Mouse (Mus musculus) neural tube, embryonic 14.5 days (tissue): ENCODE measurements around the gene Krt33a. TPM values are rescaled to one million over a fixed set of nuclear protein-coding genes. Genes with fewer than 3 reads are reported as not detected.

Experiments used
- ATAC-seq: fragments of 200-750 bp; cut with Nextera tagmentation; 2 replicates; pipeline ENCODE4 v1.8.0; 2017; ENCODE audit warnings: low read depth, mild to moderate bottlenecking, moderate TSS enrichment, moderate library complexity
- H3K27ac ChIP-seq: fragments of 300-500 bp; sonication (generic); 2 replicates; pipeline ENCODE4 v1.5.1; 2014; ENCODE audit warnings: low read depth, mild to moderate bottlenecking, control low read depth, low read length, moderate library complexity, mixed read lengths
- H3K27me3 ChIP-seq: fragments of 300-500 bp; sonication (generic); 2 replicates; pipeline ENCODE4 v1.6.1; 2014; ENCODE audit warnings: low read length; ENCODE audit not compliant: control insufficient read depth, insufficient read depth
- H3K36me3 ChIP-seq: fragments of 300-500 bp; sonication (generic); 2 replicates; pipeline ENCODE4 v1.6.1; 2014; ENCODE audit warnings: low read length, mixed read lengths; ENCODE audit not compliant: control insufficient read depth, insufficient read depth
- H3K4me1 ChIP-seq: fragments of 300-500 bp; sonication (generic); 2 replicates; pipeline ENCODE4 v1.6.1; 2014; ENCODE audit warnings: low read length; ENCODE audit not compliant: control insufficient read depth, insufficient read depth
- H3K4me2 ChIP-seq: fragments of 300-500 bp; sonication (generic); 2 replicates; pipeline ENCODE4 v1.6.1; 2014; ENCODE audit warnings: mild to moderate bottlenecking, low read depth, low read length, control low read depth
- H3K4me3 ChIP-seq: fragments of 300-500 bp; sonication (generic); 2 replicates; pipeline ENCODE4 v1.5.1; 2014; ENCODE audit warnings: low read depth, low read length, control low read depth, mixed read lengths
- H3K9ac ChIP-seq: fragments of 300-500 bp; sonication (generic); replicated peaks from 2 replicates; pipeline ENCODE4 v1.6.1; 2014; ENCODE audit warnings: low read depth, mild to moderate bottlenecking, control low read depth, low read length, mixed read lengths
- H3K9me3 ChIP-seq: fragments of 300-500 bp; sonication (generic); 2 replicates; pipeline ENCODE4 v1.6.1; 2016; ENCODE audit warnings: low read length; ENCODE audit not compliant: control insufficient read depth
- whole genome bisulfite sequencing: fragments of 180-500 bp; shearing (Covaris S2); extraction: QIAGEN DNeasy Blood & Tissue Kit; methylation state at CpG from one replicate; pipeline ENCODE4 v1.1.7; 2014; 5-methylcytosine and 5-hydroxymethylcytosine counted together
- polyA plus RNA-seq: library from polyadenylated mRNA; unstranded; fragments of >200 nt; fragmentation: Nextera tagmentation; extraction: Ambion mirVana; gene quantifications from 2 replicates; pipeline ENCODE4 v1.2.1, GENCODE M21; 2014

Krt33a gene
- polyA plus RNA-seq, 1 experiment from 2014 or later, result not detected

GRCm38 (mm10) chr11:99993620-99994383 is 22.2 kb downstream of the Krt33a start, which contains the start of gene Krtap17-1:
Krtap17-1 (minus strand) TSS chr11:99993994.
- H3K27me3 ChIP-seq, result no peaks in the 10 kb centered on the region
- H3K36me3 ChIP-seq, result no peaks in the 10 kb centered on the region
- peak within 1 kb of the TSS; percentile 34; the same call in 1 of the 2 replicates for H3K9ac ChIP-seq
- no peak within 1 kb of the TSS for H3K4me3 ChIP-seq
- no peaks in the 10 kb centered on the region for H3K9me3 ChIP-seq
- H3K4me1 ChIP-seq, result no peaks in the 10 kb centered on the region
- no peak for ATAC-seq
- H3K27ac ChIP-seq, result no peak within 1 kb of the TSS
- H3K4me2 ChIP-seq, result peak within 1 kb of the TSS; percentile 34
- WGBS, result 23% methylated on average over 26 of the region's 26 CpGs

GRCm38 (mm10) chr11:99990571-99990970 is 25.4 kb downstream of the Krt33a start:
- Histone ChIP-seq H3K36me3 (no peaks in the 10 kb centered on the region), H3K9me3 (no peaks in the 10 kb centered on the region), H3K4me2 (no peak overlapping the region), H3K9ac (no peak overlapping the region), H3K4me1 (no peaks in the 10 kb centered on the region), H3K4me3 (no peak overlapping the region), H3K27ac (no peak overlapping the region), H3K27me3 (no peaks in the 10 kb centered on the region)
- ATAC-seq, result no peak
- WGBS, result 79% methylated on average over 3 of the region's 3 CpGs

- no peaks in the 10 kb centered on the region for H3K36me3 ChIP-seq
- H3K4me2 ChIP-seq, result no peak overlapping the region
- H3K27me3 ChIP-seq, result no peaks in the 10 kb centered on the region
- WGBS, result 83% methylated on average over 6 of the region's 6 CpGs
- no peak for ATAC-seq
- no peaks in the 10 kb centered on the region for H3K4me1 ChIP-seq
- no peak overlapping the region for H3K9ac ChIP-seq
- H3K27ac ChIP-seq, result no peak overlapping the region
- H3K9me3 ChIP-seq, result no peaks in the 10 kb centered on the region
- H3K4me3 ChIP-seq, result no peak overlapping the region
Observed at GRCm38 (mm10) chr11:99989881-99990405, 26.1 kb downstream of the Krt33a start.

GRCm38 (mm10) chr11:99988530-99988929 is 27.5 kb downstream of the Krt33a start:
- 87% methylated on average over 3 of the region's 3 CpGs for WGBS
- H3K9ac ChIP-seq, result no peak overlapping the region
- ATAC-seq, result no peak
- H3K4me2 ChIP-seq, result no peak overlapping the region
- H3K4me3 ChIP-seq, result no peak overlapping the region
- H3K36me3 ChIP-seq, result no peaks in the 10 kb centered on the region
- H3K9me3 ChIP-seq, result no peaks in the 10 kb centered on the region
- no peak overlapping the region for H3K27ac ChIP-seq
- no peaks in the 10 kb centered on the region for H3K4me1 ChIP-seq
- no peaks in the 10 kb centered on the region for H3K27me3 ChIP-seq

GRCm38 (mm10) chr11:99986180-99986647 is 29.8 kb downstream of the Krt33a start, which contains the start of gene Krtap16-1:
Krtap16-1 (minus strand) TSS chr11:99986597.
- Histone ChIP-seq H3K27ac (peak within 1 kb of the TSS; percentile 48), H3K9ac (no peak within 1 kb of the TSS), H3K4me2 (no peak within 1 kb of the TSS), H3K4me3 (no peak within 1 kb of the TSS), H3K36me3 (no peaks in the 10 kb centered on the region), H3K27me3 (no peaks in the 10 kb centered on the region), H3K4me1 (no peaks in the 10 kb centered on the region), H3K9me3 (no peaks in the 10 kb centered on the region)
- 76% methylated on average over 8 of the region's 8 CpGs for WGBS
- ATAC-seq, result peak; percentile 9; the same call in 1 of the 2 replicates

GRCm38 (mm10) chr11:99985291-99986092 is 30.5 kb downstream of the Krt33a start:
- Histone ChIP-seq H3K9ac (no peak overlapping the region), H3K9me3 (no peaks in the 10 kb centered on the region), H3K4me1 (no peaks in the 10 kb centered on the region), H3K36me3 (no peaks in the 10 kb centered on the region), H3K4me2 (no peak overlapping the region), H3K27me3 (no peaks in the 10 kb centered on the region), H3K27ac (peak overlapping the region; percentile 48), H3K4me3 (no peak overlapping the region)
- ATAC-seq, result peak; percentile 93
- WGBS, result 73% methylated on average over 20 of the region's 20 CpGs

- no peak overlapping the region for H3K4me3 ChIP-seq
- WGBS, result 93% methylated on average over 1 of the region's 1 CpGs
- H3K27me3 ChIP-seq, result no peaks in the 10 kb centered on the region
- ATAC-seq, result no peak
- no peak overlapping the region for H3K9ac ChIP-seq
- H3K4me2 ChIP-seq, result no peak overlapping the region
- H3K27ac ChIP-seq, result no peak overlapping the region
- H3K4me1 ChIP-seq, result no peaks in the 10 kb centered on the region
- no peaks in the 10 kb centered on the region for H3K9me3 ChIP-seq
- H3K36me3 ChIP-seq, result no peaks in the 10 kb centered on the region
Observed at GRCm38 (mm10) chr11:99983442-99983841, 32.6 kb downstream of the Krt33a start.

- Histone ChIP-seq H3K9ac (no peak overlapping the region), H3K27me3 (no peaks in the 10 kb centered on the region), H3K36me3 (no peaks in the 10 kb centered on the region), H3K4me2 (no peak overlapping the region), H3K27ac (no peak overlapping the region), H3K4me3 (no peak overlapping the region), H3K9me3 (no peaks in the 10 kb centered on the region), H3K4me1 (no peaks in the 10 kb centered on the region)
- no peak for ATAC-seq
- WGBS, result 88% methylated on average over 9 of the region's 9 CpGs
Observed at GRCm38 (mm10) chr11:99982731-99983130, 33.3 kb downstream of the Krt33a start.
